Mouse (Mus musculus) G1E-ER4 (cell line): ENCODE results near the gene Pacrg. TPM values are rescaled to one million over a fixed set of nuclear protein-coding genes. Genes with fewer than 3 reads are reported as not detected.

Experiments
- GATA1 ChIP-seq: IDR thresholded peaks from one replicate; pipeline ENCODE4 v1.8.0; 2012; ENCODE audit warnings: low read length, inconsistent platforms
- polyA plus RNA-seq: library from polyadenylated mRNA; stranded (reverse); fragments of >175 nt; gene quantifications from 2 replicates; pipeline ENCODE4 v1.2.3, GENCODE M21; 2012

Pacrg gene
- polyA plus RNA-seq, 1 experiment: not detected

DNA sequence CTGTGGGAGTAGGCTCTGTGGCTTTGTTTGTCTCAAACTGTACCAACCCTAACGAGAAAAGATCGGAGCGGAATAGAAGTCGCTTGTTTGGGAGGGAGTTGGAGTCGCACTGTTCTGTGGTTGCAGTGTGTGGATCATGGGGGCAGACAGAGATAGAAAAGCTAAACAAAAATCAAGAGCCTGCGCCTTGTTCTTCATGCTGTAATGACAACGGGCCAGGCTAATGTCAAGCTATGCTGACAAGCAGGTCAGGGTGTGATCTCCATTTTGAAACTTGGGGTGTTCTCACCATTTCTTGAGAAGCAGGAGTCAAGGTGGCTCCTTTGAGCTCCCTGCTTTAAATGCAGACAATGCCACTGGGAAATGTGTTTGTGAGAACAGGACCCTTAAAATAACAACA, 433.8 kb downstream of the Pacrg start:
- TF ChIP-seq GATA1: no peak

DNA sequence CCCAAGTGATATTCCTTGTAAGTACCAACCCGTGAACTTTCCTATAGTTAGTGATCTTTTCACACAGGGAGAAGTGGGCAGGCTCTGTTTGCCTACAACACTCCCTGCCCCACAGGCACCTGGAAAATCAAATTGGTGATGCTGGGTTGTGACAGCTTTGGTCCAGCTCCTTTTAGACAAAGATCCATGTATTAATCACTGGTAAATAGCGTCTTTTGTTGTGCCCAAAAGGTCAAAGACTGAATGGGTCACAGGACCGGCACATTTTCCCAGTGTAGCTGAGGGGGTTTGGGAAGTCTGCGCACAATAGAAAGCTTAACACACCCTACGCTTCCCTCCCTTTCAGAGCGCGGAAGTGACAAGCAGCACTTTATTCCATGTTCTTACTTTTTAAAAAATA, 434.2 kb downstream of the Pacrg start:
- no peak for TF ChIP-seq GATA1

DNA sequence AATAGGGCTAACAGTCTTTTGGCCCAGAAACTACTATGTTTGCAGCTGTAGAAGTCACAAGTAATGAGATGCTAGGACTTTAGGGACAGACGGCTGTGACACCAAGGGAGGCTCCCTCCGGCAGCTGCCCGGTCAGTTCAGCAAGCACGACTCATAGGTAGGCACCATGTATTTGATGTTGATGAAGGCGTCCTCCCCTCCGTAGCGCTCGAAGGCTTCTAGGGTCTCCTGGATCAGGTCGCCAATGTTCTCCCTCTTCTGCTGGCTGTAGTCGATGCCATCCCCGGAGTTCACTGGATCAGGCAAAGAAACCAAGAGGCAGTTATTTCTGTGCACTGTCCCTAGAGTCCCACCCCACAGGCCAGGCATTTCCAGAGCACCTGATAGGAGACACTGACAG, 436.9 kb downstream of the Pacrg start:
- TF ChIP-seq GATA1: no peak

DNA sequence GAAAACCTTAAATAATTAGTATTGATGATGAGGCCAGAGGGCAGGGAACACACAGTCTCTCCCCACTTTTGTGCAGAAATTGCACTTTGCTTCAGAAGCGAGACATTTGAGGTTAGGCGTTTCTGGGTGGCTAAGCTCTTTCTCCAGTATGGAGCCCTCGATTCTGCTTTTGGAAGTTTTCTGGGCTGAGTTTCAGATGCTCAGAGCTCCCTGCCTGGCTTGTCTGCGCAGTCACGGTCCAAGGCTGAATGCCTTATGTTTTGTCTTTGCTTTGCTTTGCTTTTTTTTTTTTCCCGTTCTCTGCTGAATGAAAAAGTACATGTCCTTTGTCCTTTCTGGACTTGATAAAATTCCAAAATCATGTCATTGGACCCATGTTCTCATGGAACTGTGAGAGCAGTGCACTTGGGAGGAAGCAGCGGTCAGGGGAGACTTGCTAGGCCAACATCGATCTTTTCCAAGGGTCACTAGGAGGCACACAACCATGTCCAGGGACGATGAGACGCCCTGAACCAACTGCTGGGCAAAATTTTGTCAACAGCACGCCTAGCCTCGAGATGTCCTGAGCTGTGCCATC, 438.0 kb downstream of the Pacrg start:
- no peak for TF ChIP-seq GATA1

DNA sequence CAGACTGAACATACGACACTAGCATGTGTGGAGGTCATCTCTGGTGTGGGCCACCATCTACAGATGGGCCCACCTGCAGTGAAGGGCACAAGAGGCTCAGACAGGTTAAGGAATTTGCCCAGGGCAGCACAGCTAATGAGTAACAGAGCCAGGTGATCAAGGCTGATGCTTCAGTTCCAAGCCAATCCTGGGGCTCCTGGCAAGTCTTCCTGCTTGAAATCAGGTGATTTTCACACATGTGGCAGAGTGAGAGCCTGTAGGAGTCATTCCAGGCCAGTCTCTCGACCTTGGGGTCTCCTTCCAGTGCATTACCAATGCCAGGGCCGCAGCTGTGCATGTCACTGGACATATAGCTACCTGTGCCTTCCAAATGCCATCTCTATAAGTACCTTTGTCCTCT, 438.6 kb downstream of the Pacrg start:
- no peak for TF ChIP-seq GATA1

DNA sequence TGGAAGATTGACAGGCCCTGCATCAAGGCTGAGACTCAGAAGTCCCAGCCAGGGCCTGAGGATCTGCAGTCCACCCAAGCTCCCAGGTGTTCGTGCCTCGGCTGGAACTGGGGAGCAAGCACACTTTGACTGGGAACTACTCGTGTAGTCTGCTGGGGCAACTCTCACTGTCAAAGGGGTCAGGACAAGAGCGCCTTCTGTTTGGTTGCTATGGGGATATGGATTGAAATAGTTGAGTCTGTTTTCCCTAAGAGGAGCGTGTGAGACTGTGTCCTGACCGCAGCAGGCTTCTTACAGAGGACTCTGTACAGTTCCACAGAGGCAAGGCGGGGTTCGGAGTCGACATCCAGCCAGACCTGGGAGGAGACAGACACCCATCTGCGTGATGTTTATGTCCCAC, 440.4 kb downstream of the Pacrg start:
- no peak for TF ChIP-seq GATA1

DNA sequence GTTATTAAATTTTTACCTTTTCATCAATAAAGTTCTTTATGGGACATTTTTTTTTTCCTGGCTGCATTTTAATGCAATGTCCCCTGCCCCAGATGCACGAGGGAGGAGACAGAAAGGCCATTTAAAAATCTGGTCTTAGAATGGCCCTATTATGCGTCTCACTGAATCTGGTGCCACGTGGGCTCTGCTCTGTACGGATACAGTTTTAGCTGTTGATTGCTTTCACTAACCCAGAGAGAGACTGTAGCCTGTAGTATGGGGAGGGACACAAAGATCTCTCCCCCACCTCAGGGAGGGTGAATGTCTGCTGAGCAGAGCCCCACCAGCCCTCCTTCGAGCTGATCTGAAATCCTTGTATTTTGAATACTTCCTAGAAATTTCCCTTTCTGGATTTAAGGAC, 441.2 kb downstream of the Pacrg start:
- no peak for TF ChIP-seq GATA1

DNA sequence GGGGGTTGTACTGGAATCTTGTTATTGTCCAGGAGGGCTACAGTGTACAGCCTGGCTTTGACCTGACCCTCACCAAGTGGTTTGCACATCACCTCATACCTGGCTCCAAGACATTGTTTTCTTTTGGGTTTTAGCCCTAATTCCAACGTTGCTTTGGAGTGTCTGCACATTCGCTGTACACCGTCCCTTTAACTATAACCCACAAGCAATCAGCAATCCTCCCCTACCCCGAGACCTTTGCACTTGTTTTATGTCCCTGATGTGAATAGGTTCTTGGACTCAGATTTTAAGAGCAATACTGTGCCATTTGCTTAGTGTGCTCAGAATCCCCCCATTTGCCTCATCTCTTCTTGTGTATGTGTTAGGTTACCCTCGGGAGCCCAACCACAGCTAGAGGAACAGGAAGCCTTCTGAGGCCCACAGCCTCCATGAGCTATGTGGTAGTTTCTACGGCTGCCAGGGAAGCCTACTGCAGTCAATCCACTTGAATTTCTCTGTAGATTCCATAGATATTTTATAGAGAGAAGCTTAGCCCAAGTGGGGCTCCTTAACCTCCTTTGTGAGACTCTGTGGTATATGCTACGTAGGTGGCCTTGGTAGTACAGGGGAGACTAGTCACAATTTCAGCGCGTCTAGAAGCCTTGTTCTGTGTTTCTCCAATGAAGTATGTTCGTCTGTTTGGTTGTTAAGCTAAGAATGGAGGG, 442.0 kb downstream of the Pacrg start:
- TF ChIP-seq GATA1: no peak

DNA sequence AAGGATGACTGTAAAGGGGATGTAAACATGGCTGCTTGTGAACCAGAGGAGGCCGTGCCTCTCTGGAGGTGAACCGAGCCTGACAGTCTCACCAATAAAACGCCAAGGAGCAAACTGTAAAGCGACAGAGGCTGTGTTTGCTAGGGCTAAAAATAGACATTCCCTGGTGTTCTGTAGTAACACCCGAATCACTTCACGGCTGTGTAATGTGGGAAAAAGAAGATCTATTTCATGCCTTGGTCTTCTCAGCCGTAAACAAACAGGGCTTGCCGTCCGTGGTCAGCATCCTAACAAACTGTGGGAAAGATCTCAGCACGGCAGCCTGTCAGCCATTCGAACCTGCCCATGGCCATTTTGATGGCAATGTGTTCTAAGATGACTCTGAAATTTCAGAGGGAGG, 442.8 kb downstream of the Pacrg start:
- no peak for TF ChIP-seq GATA1

DNA sequence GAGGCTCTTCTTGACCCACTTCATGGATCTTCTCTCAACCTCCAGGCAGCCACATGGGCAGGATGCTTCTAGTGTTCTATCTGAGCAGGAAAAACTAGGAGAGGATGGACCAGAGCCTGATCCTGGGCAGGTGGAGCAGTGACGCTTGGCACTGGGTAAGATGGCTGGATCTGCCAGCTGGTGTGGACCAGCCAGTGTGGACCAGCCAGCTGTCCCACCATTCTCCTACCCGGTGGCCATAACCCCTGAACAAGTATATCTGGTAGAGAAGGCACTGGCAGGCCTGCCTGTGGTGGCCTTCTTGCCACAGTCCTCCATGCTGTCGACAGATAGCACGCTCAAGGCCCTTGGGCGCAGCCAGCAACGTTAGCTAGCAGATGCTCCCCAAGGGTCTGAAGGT, 443.2 kb downstream of the Pacrg start:
- TF ChIP-seq GATA1: no peak

DNA sequence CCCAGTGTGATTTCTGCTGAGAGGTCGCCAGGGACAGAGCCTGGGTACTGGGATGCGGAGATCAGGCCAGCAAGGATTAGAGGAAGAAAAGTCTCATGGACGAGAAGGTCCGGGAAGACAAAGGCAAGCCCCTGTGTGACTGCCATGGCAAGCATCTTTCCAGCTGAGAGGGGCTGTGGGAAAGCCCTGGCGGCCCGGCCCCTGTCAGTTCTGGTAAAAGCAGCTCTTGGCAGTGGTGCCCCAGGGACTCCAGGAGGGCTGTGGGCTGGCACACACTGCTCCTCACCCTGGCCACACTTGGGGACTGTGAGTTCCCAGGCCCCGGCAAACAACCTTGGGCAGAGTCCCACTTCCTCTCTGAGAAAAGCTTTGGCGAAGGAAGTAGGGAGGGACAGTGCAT, 445.3 kb downstream of the Pacrg start:
- TF ChIP-seq GATA1: no peak

DNA sequence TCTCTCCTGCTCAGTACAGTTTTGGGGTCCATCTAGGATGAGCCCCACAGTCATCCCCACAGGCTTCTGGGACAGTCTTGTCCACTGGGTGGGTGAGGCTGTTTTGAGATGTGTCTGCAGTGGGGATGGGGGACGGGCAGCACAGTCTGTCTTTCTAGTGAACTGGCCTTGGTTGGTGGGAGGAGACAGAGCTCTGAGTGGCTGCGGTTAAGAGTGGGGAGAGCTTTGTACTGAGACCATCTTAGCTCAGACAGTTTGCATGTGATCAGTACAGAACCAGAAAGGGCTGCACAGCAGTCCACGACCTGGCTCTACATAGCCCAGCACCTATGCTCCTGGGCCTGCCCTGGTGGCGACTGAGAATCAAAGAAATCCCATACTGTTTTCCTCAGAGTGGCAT, 446.3 kb downstream of the Pacrg start:
- TF ChIP-seq GATA1: no peak

DNA sequence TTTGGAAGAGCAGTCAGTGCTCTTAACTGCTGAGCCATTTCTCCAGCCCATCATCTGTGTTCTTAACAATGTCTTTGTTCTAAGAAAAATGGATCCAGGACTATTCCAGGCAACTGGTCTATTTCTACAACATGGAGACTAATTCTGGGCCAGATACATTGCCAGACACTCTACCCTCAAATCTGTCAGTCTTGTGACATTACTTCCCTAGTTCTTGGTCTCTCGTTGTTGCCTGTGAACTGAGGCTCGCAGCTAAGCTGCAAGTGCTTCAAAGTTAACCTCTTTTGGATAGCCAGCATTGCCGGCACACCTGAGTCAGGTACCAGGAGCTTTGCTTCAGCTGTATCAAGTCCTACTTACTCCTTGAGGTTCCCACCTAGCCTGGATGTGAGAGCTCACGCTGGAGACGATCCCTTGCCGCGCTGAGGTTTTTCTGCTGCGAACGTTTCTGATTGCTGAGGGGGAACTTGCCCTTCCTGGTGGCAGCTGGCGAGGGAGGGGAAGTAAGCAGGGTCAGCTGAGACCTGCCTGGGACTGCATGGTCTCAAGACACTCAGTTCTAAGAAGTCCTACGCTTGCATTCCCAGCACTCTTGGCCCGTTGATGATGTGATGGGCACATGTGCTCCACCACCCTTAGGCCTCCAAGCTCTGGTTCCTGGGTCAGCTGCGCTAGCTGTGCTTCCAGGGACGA, 447.6 kb downstream of the Pacrg start:
- no peak for TF ChIP-seq GATA1

DNA sequence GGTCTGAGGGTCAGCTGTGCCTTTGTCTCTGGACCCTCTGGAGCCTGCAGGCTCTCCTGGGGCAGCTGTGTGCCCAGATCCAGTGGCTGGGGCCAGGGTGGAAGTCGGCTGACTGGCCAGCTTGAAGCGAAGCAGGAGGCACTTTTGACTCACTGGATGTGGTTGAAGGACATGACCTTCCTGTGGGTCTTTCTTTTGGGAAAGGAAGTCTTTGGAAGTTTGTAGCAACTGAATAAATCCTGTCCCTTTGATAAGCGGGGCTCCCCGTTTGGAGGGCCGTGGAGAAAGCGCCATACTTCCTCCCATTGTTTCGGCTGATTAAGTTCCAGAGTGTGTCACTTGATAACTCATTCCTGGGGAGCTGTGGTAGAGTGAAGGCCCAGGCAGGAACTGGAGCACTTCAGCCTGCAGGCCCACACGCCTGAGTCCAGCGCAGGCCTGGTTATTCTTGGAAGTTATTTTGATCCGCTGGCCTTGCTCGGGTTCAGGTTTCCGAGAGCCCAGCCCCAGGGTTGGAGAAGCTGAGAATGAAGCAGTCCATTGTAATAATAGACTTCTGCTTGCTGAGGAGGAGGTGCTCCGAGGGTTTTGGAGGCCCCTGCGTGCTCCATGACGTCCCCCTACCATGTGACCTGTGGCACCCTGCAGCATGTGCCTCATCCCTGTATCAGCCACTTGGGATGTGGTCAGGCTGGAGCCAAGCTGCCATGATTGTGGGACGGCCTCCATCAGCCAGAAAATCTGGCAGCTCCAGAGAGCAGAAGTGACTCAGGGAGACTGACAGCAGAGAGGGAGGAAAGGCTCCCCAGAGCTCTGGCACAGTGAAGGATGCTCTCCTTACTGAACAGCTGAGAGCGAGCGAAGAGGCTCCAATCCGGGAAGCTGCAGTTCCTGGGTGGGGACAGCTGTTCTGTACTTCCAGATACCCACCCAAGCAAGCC, 449.6 kb downstream of the Pacrg start:
- TF ChIP-seq GATA1: no peak

DNA sequence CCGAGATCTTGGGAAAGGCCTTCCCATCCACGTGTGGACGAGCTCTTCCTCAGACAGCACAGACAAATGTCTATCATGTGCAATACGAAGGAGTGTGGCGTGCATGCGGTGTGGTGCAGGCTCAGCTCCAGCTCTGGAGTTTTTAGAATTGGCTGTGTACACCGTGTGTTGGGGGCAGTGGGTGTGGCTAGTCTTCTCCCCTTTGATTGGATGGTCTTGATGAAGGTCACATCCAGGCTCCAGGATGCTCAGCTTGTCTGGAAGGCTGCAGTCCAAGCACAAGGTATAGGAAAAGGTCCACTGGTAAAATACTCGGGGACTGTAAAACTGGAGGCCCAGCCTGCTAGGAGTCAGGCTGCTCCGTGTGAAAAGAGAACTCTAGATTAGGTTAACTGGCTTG, 450.4 kb downstream of the Pacrg start:
- no peak for TF ChIP-seq GATA1

DNA sequence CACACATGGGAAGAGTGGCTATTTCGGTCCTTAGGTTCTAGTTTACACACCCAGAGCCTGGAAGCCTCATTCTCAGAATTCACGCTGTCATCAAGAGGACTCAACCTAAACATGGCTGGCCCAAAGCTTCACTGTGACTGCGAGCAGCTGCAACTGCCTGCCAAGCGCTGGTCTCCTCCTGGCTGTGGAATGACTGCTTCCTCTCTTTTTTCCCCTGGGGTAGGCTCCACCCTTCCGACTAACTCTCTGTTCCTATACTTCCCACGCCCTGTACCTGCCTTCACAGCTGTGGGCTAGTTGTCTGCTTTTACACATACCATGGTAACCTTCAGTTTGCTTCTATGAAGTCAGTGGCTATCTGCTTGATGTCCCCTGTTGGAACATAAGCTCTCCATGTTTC, 453.6 kb downstream of the Pacrg start:
- TF ChIP-seq GATA1: no peak

DNA sequence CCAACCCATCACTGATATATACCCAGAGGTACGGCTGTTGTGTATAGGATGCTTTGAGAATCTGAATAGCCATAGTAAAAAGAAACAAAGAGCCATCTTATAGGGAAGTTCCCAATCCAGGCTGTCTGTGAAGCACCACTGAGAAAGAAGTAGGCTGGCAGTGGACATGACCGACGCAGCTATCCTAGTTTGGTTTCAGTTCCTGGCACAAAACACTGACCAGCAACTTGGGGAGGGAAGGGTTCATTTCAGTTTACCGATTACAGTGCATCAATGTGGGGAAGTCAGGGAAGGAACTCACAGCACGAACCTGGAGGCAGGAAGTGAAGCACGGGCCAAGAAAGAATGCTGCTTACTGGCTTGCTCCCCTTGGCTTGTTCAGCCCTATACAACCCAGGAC, 456.7 kb downstream of the Pacrg start:
- no peak for TF ChIP-seq GATA1
